Mouse (Mus musculus): ENCODE measurements at regions not wholly inside any gene's neighbourhood (a gene's known extent, or its start where the extent isn't known, plus 50 kb on each side); places are given as distances from the start of the nearest gene placed in this dataset.

GRCm38 (mm10) chr4:150715051-150715450, 63.1 kb upstream of the Slc45a1 start:
- no peak for TF ChIP-seq CTCF (IDR thresholded peaks at IDR 0.05; ENCODE audit: low read depth, low read length)
- no peak for TF ChIP-seq POLR2A (IDR thresholded peaks at IDR 0.05; ENCODE audit: extremely low read depth, insufficient read depth, low read length)
